Mouse (Mus musculus): ENCODE data around the gene Selenon. TPM values are rescaled to one million over a fixed set of nuclear protein-coding genes. Genes with fewer than 3 reads are reported as not detected.

Gene Selenon
- polyA plus RNA-seq, 1 experiment = not detected

- no peak for TF ChIP-seq GATA1 (IDR thresholded peaks at IDR 0.05; ENCODE audit: low read length)
Measured at GRCm38 (mm10) chr4:134510396-134510795, 41.6 kb downstream of the Selenon start.

GRCm38 (mm10) chr4:134506713-134507112 is 45.3 kb downstream of the Selenon start:
- TF ChIP-seq GATA1 (IDR thresholded peaks at IDR 0.05; ENCODE audit: low read length) = no peak

- no peak for TF ChIP-seq GATA1 (IDR thresholded peaks at IDR 0.05; ENCODE audit: low read length)
Measured at GRCm38 (mm10) chr4:134505966-134506594, 45.9 kb downstream of the Selenon start.

- no peak for TF ChIP-seq GATA1 (IDR thresholded peaks at IDR 0.05; ENCODE audit: low read length)
Measured at GRCm38 (mm10) chr4:134505303-134505789, 46.6 kb downstream of the Selenon start.

GRCm38 (mm10) chr4:134503686-134504357 is 48.1 kb downstream of the Selenon start:
- TF ChIP-seq GATA1 (IDR thresholded peaks at IDR 0.05; ENCODE audit: low read length) = no peak

- no peak for TF ChIP-seq GATA1 (IDR thresholded peaks at IDR 0.05; ENCODE audit: low read length)
Measured at GRCm38 (mm10) chr4:134501095-134501494, 50.9 kb downstream of the Selenon start.

- TF ChIP-seq GATA1 (IDR thresholded peaks at IDR 0.05; ENCODE audit: low read length) = no peak
Measured at GRCm38 (mm10) chr4:134497986-134498731, 53.8 kb downstream of the Selenon start.

GRCm38 (mm10) chr4:134497223-134497622 is 54.7 kb downstream of the Selenon start:
- no peak for TF ChIP-seq GATA1 (IDR thresholded peaks at IDR 0.05; ENCODE audit: low read length)

GRCm38 (mm10) chr4:134496595-134497210 is 55.3 kb downstream of the Selenon start, which contains the start of gene Paqr7:
Gene Paqr7 (plus strand): TSS chr4:134496697.
- TF ChIP-seq GATA1 (IDR thresholded peaks at IDR 0.05; ENCODE audit: low read length) = no peak

GRCm38 (mm10) chr4:134495546-134495923 is 56.4 kb downstream of the Selenon start:
- TF ChIP-seq GATA1 (IDR thresholded peaks at IDR 0.05; ENCODE audit: low read length) = no peak

- peak; percentile 71 for TF ChIP-seq GATA1 (IDR thresholded peaks at IDR 0.05; ENCODE audit: low read length)
Measured at GRCm38 (mm10) chr4:134494780-134495545, 57.0 kb downstream of the Selenon start.

GRCm38 (mm10) chr4:134491716-134492115 is 60.2 kb downstream of the Selenon start:
- no peak for TF ChIP-seq GATA1 (IDR thresholded peaks at IDR 0.05; ENCODE audit: low read length)

GRCm38 (mm10) chr4:134489986-134490665 is 61.8 kb downstream of the Selenon start:
- no peak for TF ChIP-seq GATA1 (IDR thresholded peaks at IDR 0.05; ENCODE audit: low read length)

GRCm38 (mm10) chr4:134488211-134488610 is 63.8 kb downstream of the Selenon start:
- no peak for TF ChIP-seq GATA1 (IDR thresholded peaks at IDR 0.05; ENCODE audit: low read length)

Other genes starting within 250 kb of the Selenon start
- not detected in 2 replicates for gene Trim63, start 237.0 kb downstream of the Selenon start, polyA plus RNA-seq (2012)
- 0.25 and 0.57 TPM in 2 replicates for gene Slc30a2, start 209.0 kb downstream of the Selenon start, polyA plus RNA-seq (2012)
- gene Extl1, start 168.3 kb downstream of the Selenon start, polyA plus RNA-seq (2012) = not detected in 2 replicates
- 26.9 and 28.3 TPM in 2 replicates for gene Pafah2, start 155.8 kb downstream of the Selenon start, polyA plus RNA-seq (2012)
- gene Stmn1, start 83.8 kb downstream of the Selenon start, polyA plus RNA-seq (2012) = 44.5 and 202 TPM in 2 replicates
- 4.1 and 4.3 TPM in 2 replicates for gene Paqr7, start 55.5 kb downstream of the Selenon start, polyA plus RNA-seq (2012)
- gene Aunip, start 41.2 kb downstream of the Selenon start, polyA plus RNA-seq (2012) = 10.0 and 13.9 TPM in 2 replicates
- 55.5 and 69.1 TPM in 2 replicates for gene Mtfr1l, start 16.8 kb downstream of the Selenon start, polyA plus RNA-seq (2012)
- not detected in 2 replicates for gene Man1c1, start 152.1 kb upstream of the Selenon start, polyA plus RNA-seq (2012)
- gene Ldlrap1, start 215.9 kb upstream of the Selenon start, polyA plus RNA-seq (2012) = 9.9 and 11.2 TPM in 2 replicates